Mouse (Mus musculus) thymus, adult 2 months (tissue): ENCODE measurements around the gene Tmem178.

Source experiments
- CTCF ChIP-seq: fragments of 200-500 bp; IDR thresholded peaks from 2 replicates; pipeline ENCODE4 v1.5.1; 2012; ENCODE audit warnings: mild to moderate bottlenecking, control low read depth, low read length, moderate library complexity, borderline replicate concordance; ENCODE audit not compliant: control insufficient read depth, poor library complexity, insufficient read depth; ENCODE audit errors: extremely low read depth
- POLR2A ChIP-seq: fragments of 200-500 bp; IDR thresholded peaks from 2 replicates; pipeline ENCODE4 v1.6.1; 2012; ENCODE audit warnings: mild to moderate bottlenecking, low read length, control low read depth, moderate library complexity; ENCODE audit not compliant: control insufficient read depth, poor library complexity, insufficient read depth; ENCODE audit errors: extremely low read depth

DNA sequence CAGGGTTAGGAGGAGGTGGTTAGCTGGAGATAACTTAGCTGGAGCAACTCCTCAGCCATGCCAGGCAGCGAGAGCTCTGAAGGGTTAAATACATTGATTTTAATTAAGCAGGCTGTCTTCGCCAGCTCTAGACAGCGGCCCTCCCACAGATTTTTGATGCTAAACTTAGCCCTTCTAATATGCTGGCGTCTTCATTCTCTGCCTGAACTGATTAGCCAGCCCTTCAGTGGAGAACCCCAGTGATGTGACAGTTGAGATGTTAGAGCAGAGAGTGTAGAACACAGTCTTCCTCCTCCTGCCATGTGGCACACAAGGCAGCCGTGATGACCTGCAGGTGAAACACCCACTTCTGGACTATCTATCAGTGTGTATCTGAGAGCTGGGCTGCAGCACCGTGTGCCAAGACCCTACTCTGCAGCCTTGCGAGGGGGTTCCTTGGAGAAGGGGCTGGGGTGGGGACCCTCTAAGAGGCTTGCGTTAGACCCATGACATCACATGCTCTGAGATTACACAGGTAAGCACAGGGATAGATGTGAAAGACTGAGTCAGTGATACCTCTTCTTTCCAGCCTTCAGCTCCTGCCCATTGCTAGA lies 47.2 kb downstream of the Tmem178 start:
- no peak for TF ChIP-seq POLR2A
- TF ChIP-seq CTCF: no peak
